Mouse (Mus musculus): ENCODE measurements around the gene Cybc1. TPM values are rescaled to one million over a fixed set of nuclear protein-coding genes. Genes with fewer than 3 reads are reported as not detected.

The Cybc1 gene
- polyA plus RNA-seq, 1 experiment from 2014 or later = 24.3 TPM

- no peak for ATAC-seq (replicated peaks; ENCODE audit: low FRiP score, low read depth)
- H3K27ac ChIP-seq = no peak overlapping the region
- TF ChIP-seq CTCF (IDR thresholded peaks at IDR 0.05; ENCODE audit: low read depth) = no peak
- no peak overlapping the region for H3K9ac ChIP-seq (ENCODE audit: low read depth, low read length)
- H3K4me1 ChIP-seq (replicated peaks; ENCODE audit: insufficient read depth, low read length) = no peaks in the 10 kb centered on the region; the same call in 1 of the 2 replicates
- H3K27me3 ChIP-seq (ENCODE audit: insufficient read depth, low read length) = no peaks in the 10 kb centered on the region
- no peak overlapping the region for H3K4me2 ChIP-seq (ENCODE audit: low read length)
- no peak overlapping the region for H3K4me3 ChIP-seq (replicated peaks; ENCODE audit: low read depth, low read length)
- H3K36me3 ChIP-seq (ENCODE audit: insufficient read depth, low read length) = no peaks in the 10 kb centered on the region
- DNase-seq (ENCODE audit: low spot score) = no peak
- H3K9me3 ChIP-seq (replicated peaks; ENCODE audit: low read length) = no peaks in the 10 kb centered on the region
- 55% methylated on average over 3 of the region's 3 CpGs for WGBS
Measured at GRCm38 (mm10) chr11:121174234-121174633, 54.9 kb downstream of the Cybc1 start.

DNA sequence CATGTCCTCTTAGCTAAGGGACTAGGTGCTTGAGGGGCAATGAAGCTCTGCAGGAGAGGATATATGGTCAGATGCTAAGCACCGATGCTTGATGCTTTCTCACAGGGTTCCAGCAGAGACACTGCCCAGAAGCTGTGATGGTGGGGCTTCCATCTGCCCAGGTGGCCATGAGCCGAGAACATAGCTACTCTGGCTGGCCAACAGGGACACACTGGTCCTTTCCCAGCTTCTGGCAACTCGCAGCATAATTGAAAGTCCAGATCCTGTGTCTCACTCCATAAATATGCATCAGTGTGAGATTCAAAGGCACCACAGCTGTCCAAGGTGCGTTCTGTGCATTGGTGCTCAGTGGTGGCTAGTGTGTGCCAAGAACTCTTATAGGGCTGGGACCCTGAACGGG, 55.9 kb downstream of the Cybc1 start:
- 82% methylated on average over 5 of the region's 5 CpGs for WGBS
- H3K36me3 ChIP-seq (ENCODE audit: insufficient read depth, low read length) = no peaks in the 10 kb centered on the region
- no peak for TF ChIP-seq CTCF (IDR thresholded peaks at IDR 0.05; ENCODE audit: low read depth)
- no peak overlapping the region for H3K9ac ChIP-seq (ENCODE audit: low read depth, low read length)
- H3K4me3 ChIP-seq (replicated peaks; ENCODE audit: low read depth, low read length) = no peak overlapping the region
- no peak overlapping the region for H3K27ac ChIP-seq
- no peaks in the 10 kb centered on the region; the same call in 1 of the 2 replicates for H3K4me1 ChIP-seq (replicated peaks; ENCODE audit: insufficient read depth, low read length)
- DNase-seq (ENCODE audit: low spot score) (no peak), ATAC-seq (replicated peaks; ENCODE audit: low FRiP score, low read depth) (no peak)
- H3K9me3 ChIP-seq (replicated peaks; ENCODE audit: low read length) = no peaks in the 10 kb centered on the region
- no peaks in the 10 kb centered on the region for H3K27me3 ChIP-seq (ENCODE audit: insufficient read depth, low read length)
- H3K4me2 ChIP-seq (ENCODE audit: low read length) = no peak overlapping the region

Other genes starting within 250 kb of the Cybc1 start
- 102 and 106 TPM in 2 replicates for gene Csnk1d, start 238.0 kb downstream of the Cybc1 start, polyA plus RNA-seq (2015; fragmentation: Nextera tagmentation; extraction: Ambion mirVana)
- gene Cd7, start 189.9 kb downstream of the Cybc1 start, polyA plus RNA-seq (2015; fragmentation: Nextera tagmentation; extraction: Ambion mirVana) = 0.16 and 0.23 TPM in 2 replicates
- gene Sectm1b, start 165.8 kb downstream of the Cybc1 start, polyA plus RNA-seq (2015; fragmentation: Nextera tagmentation; extraction: Ambion mirVana) = 2.0 and 2.4 TPM in 2 replicates
- 0.63 and 0.73 TPM in 2 replicates for gene Sectm1a, start 148.1 kb downstream of the Cybc1 start, polyA plus RNA-seq (2015; fragmentation: Nextera tagmentation; extraction: Ambion mirVana)
- gene Tex19.2, start 110.6 kb downstream of the Cybc1 start, polyA plus RNA-seq (2015; fragmentation: Nextera tagmentation; extraction: Ambion mirVana) = 0.05 TPM in 1 of 2 replicates, not detected in the other
- 0.13 TPM in 1 of 2 replicates, not detected in the other for gene Tex19.1, start 83.2 kb downstream of the Cybc1 start, polyA plus RNA-seq (2015; fragmentation: Nextera tagmentation; extraction: Ambion mirVana)
- gene Uts2r, start 69.1 kb downstream of the Cybc1 start, polyA plus RNA-seq (2015; fragmentation: Nextera tagmentation; extraction: Ambion mirVana) = not detected in 2 replicates
- 8.4 and 8.9 TPM in 2 replicates for gene Hexdc, start 24.9 kb downstream of the Cybc1 start, polyA plus RNA-seq (2015; fragmentation: Nextera tagmentation; extraction: Ambion mirVana)
- gene Ogfod3, start 24.6 kb downstream of the Cybc1 start, polyA plus RNA-seq (2015; fragmentation: Nextera tagmentation; extraction: Ambion mirVana) = 37.9 and 38.1 TPM in 2 replicates
- 30.7 and 34.6 TPM in 2 replicates for gene Narf, start 7.9 kb upstream of the Cybc1 start, polyA plus RNA-seq (2015; fragmentation: Nextera tagmentation; extraction: Ambion mirVana)
- gene Foxk2, start 30.7 kb upstream of the Cybc1 start, polyA plus RNA-seq (2015; fragmentation: Nextera tagmentation; extraction: Ambion mirVana) = 5.5 and 6.2 TPM in 2 replicates
- gene Wdr45b, start 125.1 kb upstream of the Cybc1 start, polyA plus RNA-seq (2015; fragmentation: Nextera tagmentation; extraction: Ambion mirVana) = 76.2 and 83.7 TPM in 2 replicates
- gene Rab40b, start 158.9 kb upstream of the Cybc1 start, polyA plus RNA-seq (2015; fragmentation: Nextera tagmentation; extraction: Ambion mirVana) = 4.9 and 5.7 TPM in 2 replicates
- 10.1 and 10.3 TPM in 2 replicates for gene Fn3krp, start 192.1 kb upstream of the Cybc1 start, polyA plus RNA-seq (2015; fragmentation: Nextera tagmentation; extraction: Ambion mirVana)
- gene Fn3k, start 205.6 kb upstream of the Cybc1 start, polyA plus RNA-seq (2015; fragmentation: Nextera tagmentation; extraction: Ambion mirVana) = 5.6 and 6.6 TPM in 2 replicates
- gene Tbcd, start 222.6 kb upstream of the Cybc1 start, polyA plus RNA-seq (2015; fragmentation: Nextera tagmentation; extraction: Ambion mirVana) = 29.8 and 36.1 TPM in 2 replicates